Mouse (Mus musculus) CD4-positive, CD25-positive, alpha-beta regulatory T cell, adult 4 months (primary cell): Measurements from ENCODE around the gene Ank2. TPM values are rescaled to one million over a fixed set of nuclear protein-coding genes. Genes with fewer than 3 reads are reported as not detected.

Experiments
- ATAC-seq: one replicate; pipeline ENCODE4 v1.8.0; 2017
- polyA plus RNA-seq, 2 experiments: library from polyadenylated mRNA; unstranded; fragments of 100-300 nt; shearing (Covaris generic); gene quantifications; one replicate each; pipeline ENCODE4 v1.2.1; 2017

The Ank2 gene
- polyA plus RNA-seq, 2 experiments from 2014 or later = 0.23 to 0.32 TPM

DNA sequence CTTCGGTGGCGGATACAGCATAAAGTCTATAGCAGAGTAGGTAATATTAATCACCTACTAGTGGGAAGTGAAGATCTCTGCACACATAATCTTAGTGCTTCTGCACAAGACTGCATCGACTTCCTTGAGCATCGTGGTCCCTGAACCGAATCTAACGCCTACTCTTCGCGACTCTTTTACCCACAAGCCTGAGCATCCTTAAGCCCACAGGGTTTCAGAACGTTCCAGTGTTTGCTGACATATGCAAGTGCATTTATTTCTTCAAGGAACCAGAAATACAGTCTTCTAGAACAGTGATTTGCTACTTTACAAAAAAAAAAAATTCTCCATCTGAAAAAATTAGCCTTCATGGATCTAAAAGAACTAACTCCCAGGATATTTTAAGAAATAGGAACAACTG is 527.6 kb downstream of the Ank2 start:
- ATAC-seq = no peak

DNA sequence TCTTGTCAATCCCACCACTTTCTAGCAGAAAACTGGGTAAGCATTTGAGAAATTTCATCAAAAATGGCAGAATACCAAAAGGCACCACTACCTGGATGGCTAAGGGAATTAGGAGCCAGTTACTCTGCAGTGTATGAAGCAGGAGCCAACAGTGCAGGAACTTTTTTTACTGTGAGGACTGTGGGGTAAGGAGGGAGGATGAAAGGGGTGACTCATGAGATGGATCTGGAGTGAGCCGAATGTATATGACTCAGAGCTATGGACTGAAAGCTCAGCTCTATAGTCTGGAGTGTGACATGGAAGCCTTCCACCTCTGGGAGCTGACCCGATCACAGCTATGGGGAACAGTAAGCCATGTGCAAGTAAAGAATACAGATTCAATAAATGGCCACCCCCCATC is 530.4 kb downstream of the Ank2 start:
- no peak for ATAC-seq

DNA sequence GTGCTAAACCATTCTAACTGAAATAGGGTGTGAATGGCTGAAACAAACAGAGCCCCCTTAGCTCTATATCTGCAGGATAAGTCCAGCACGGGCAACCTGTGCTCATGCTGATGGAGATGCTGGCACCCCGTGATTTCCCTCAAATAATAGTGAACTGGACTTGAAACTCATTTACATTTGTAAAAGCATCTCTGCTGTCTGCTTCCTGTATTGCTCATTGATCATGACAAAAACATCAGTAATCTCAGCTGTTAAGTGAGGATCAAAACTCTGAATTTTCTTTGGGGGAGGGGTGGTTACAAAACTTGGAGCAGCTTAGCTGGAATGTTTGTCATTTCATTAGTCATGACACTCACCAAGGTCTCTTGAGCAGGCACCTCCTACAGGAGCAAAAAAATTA is 533.4 kb downstream of the Ank2 start:
- ATAC-seq = no peak

DNA sequence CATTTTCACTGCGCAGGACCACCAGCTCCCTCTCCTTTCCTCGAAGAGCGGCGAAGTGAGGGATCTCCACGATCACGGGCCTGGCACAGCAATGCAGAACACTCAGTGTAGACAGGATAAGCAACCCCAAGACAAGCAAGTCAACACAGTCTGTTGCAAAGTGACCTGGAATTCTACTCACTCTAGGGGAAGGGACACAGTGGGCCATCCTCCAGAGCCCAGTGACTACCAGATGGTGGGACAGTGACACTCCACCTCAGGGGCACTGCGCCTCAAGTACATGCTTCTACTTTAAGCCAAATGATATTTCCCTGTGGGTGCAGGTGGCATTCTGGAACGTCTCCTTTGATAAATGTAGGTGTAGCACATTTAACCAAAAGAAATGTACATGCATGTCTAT is 536.8 kb downstream of the Ank2 start:
- no peak for ATAC-seq

DNA sequence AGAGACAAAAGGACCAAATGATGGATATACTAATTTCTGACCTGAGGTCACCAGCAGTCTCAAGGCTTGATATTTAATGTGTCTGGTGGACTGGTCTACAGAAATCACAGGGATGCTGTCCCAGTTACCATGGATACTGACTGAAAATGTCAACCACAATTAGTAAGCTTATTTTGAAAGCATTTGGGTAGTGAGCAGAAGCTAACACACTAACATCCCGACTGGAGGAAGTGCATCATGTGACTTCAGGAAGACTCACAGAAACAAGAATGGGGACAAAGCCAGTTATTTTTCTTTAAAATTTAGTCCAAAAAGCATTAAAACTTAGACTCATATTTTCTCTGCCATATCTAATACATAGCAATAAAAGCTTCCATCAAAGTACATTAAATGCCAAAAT is 546.5 kb downstream of the Ank2 start:
- ATAC-seq = no peak

DNA sequence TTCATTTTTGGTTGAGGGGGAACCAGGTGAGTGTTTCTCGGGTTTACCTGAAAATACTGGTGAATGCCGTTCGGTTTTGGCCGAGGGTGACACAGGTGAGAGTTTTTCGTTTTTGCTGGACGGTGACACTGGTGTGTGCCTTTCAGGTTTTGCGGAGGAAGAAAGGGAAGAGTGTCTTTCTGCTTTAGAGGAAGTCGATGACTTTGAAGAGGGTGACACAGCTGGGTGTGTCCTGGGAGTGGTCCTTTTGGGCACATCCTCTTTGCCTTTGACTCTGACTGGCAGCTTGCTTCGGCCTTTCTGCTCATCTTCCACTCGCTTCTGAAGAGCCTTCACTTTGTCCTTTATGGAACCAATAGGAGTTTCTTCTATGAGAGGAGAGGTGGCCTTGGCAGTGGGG is 552.6 kb downstream of the Ank2 start:
- no peak for ATAC-seq

DNA sequence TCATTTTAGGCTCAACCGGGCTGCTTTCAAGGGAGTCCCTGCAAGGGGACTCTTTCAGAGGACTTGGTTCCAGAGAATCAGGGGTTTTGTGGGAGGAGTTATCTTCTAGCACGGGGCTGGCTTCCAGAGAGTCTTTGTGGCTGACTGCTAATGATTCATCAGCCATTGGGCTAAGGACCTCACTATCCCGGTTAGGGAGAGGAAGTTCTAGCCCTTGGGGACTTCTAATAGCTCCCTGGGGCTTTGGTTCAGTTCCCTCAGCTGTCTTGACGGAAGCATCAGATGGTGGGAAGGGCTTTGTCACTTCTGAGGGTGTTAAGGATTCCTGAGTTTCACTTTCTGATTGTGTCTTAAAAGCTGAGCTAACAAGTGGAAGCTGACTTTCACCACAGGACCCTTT is 554.3 kb downstream of the Ank2 start:
- ATAC-seq = no peak

DNA sequence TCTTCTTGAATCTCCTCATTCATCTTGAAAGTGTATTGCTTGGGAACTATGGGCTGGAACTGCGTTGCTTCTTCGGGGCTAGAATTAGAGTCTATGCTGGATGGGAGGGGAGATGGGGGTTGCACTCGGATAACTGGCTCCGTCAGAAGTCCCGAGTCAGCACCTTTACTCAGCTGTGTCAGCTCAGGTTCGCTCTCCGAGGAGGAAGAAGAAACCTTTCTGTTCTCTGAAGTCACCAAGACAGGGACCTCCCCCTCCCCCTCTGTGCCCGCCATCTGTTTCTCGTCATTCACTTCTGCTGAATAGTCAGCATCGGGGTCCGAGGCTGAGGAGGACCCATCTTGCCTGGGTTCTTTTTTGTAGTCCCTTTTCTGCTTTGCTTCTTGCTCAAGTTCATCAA is 555.1 kb downstream of the Ank2 start:
- no peak for ATAC-seq

DNA sequence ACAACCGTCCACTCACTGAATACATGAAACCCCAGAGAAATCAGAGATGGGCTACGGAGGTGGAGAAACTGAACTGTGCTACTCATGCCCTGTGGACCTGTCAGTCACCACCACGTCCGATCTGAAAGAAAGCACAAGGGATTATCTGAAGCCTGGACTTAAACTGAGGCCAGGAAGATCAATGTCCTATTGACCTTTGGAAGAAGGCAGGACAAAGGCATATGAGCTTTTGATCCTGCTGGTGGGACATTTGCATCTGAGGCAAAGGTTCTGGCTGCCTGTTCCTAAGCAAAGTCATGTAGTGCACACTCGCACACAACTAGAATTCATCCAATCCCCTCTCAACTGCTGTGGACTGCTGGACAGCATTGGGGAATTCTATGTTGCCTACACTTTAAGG is 558.7 kb downstream of the Ank2 start:
- ATAC-seq = no peak

DNA sequence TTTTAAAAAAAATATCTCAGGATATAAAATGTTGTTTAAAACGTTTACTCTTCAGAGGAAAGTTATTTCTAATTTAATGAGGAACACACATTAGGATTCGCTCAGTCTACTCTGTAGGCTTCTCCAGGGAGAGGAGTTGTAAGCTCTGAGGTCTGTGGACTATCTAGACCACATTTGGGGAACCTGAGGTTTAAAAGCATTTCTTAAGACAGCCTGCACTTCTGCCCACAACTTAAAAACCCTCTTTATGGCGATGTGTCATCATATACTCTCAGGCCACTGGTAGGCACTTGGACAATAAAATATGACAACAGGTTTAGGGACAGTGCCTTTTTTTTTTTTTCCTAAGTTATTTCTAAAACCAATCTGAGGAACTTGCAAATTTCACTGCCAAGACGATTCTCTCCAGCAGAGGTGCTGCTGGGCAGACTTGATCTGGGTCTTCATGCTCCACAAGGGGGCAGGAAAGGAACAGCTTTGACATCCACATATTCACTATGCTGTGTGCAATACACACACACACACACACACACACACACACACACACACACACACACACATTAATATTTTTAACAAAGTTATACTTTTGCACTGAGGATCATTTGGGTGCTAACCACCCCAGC is 567.2 kb downstream of the Ank2 start:
- no peak for ATAC-seq

DNA sequence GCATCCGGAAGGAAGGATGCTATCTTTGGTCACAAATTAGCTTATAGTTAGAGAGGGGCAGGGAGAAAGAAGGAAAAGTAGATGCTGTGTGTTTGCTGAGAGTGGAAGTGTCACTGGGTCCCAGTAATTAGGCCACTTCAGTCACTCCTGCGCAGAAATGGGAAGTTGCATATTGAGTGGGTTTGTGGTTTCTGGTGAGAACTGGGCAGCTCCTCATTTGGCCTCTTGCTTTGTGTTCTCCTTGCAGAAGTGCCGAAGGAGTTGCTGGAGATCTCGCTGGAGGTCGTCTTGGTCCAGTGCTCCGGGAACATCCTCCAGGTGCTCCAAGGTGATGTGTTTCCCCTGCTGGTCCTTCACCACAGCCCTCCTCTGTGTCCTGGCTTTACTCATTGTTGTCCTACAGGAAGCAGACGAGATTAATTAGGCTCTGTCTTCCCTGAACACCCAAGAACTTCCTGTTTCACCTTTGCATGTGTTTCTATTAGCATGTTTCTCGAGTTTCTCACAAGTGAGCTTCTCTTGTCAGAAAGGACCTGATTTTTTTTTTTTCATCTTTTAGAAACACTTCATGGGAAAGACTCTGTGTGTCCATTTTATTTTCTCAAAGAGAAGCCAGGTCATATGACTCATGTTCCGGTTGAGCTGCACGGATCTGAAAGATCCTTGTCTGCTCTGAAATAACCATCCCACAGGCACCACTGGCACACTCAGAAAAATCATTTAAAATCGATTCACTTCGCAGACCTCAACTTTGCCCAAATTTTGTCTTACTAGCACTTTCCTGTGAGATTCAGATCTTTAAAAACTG is 575.4 kb downstream of the Ank2 start:
- no peak for ATAC-seq

DNA sequence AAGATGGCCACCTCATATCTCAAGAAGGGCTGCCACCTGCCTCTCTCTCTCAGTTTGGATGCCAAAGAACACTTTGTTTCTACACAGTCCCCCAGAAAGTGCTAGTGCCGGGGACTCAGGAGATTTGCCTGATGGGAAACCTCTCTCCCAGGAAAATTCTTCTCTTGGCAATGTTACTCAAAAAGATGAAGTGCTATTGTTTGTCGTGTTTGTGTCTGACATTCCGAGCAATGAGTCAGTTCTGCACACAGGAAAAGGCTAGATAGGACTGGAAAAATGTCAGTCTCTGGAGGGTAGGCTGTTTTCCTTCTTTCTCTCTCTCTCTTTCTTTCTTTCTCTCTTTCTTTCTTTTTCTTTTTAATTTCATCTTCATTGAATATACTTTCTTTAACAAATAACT is 577.2 kb downstream of the Ank2 start:
- ATAC-seq = no peak

DNA sequence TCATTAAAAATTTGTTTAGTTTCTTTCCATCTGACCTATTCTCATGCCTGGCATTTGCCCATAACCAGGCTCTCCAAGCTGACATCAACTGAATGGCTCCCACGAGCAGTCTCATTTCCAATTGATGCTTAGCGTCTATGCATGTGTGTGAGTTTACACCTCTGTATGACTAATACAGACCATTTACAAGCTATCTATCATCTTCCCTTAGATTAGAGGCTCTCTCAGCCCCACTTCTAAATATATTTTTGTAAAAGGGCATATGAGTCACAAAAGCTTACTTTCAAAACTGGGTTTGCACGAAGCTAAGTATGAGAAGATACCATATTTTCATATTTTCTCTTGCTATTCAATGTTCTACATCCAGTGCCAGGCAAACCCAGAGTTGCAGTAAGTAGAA is 578.9 kb downstream of the Ank2 start:
- peak; percentile 39 for ATAC-seq

DNA sequence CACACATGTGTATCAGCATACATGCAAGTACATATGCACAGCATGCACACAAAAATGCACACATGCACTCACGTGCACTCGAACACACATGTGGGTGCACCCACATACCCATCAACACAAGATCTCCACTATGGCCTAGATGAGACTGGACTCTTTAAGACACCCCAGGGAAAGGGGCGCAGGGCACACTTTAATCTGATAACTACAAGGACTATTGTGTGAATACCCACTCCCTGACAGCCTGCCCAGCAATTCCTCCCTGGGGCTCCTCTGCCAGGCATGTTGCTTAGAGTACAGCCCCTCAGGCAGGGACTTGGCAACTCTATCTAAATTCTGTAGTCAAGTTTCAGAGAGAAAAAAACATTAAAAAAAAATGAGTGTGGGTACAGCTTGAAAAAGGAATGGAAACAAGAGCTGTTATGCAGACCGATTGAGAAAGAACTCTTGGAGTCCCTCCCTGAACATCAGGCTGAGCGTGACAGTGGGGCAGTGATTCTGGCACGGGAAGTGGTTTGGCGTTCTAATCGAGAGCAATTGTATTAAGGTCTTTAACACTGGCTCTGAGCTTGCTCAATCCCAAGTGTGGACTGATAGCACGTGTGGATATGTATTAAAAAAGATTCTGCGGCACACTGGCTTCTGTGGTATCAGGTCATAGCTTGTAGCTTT is 580.2 kb downstream of the Ank2 start:
- no peak for ATAC-seq

DNA sequence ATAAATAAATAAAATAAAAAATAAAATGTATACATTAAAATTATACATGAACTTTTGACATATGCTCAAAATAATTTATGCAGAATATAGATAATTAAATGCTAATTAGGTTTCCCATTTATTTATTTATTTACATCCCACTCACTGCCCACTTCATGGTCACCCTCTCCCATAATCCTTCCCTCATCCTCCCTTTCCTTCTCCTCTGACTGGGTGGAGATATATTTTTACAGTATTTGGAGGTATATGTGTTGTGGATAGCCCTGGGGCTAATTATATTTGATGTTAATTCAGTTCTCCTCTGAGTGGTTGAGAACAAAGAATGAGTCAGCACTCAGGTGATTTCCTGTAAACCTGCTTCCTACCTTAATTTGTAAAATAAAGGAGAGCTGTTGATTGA is 582.8 kb downstream of the Ank2 start:
- no peak for ATAC-seq

DNA sequence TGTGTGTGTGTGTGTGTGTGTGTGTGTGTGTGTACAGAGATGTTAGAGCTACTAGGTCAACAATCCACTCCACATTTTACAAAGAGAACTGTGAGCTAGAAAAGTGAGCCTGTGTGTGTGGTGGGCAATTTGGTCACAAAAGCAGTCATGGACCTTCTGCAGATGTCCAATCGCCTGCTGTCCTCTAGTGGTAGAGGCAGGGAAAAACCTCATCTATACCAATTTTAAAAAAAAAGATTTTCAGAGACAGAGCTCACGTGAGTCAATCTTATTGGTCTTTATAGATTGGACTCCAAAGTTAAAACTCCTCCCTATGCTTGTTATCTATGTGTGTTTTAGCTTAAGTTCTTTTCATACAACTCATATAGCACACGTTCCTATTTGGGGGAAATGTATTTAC is 595.6 kb downstream of the Ank2 start:
- peak; percentile 85 for ATAC-seq

DNA sequence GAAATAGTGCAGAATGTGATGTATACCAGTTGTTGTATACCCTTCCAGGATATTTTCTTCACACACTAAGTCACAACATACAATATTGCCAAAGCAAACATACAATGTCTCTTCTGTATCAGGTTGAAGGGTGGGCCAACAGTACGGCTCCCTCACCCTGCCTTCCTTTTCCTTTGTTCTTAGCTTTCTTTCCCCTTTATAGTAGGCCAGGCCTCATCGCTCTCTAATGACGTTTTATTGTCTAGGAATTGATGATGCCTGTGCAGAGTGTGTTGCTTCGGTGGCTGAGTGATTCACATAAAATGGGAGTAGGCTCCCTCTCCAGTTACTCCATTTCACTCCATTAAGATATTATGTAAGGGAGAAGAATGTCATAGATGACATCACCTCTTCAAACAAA is 612.5 kb downstream of the Ank2 start:
- ATAC-seq = no peak

DNA sequence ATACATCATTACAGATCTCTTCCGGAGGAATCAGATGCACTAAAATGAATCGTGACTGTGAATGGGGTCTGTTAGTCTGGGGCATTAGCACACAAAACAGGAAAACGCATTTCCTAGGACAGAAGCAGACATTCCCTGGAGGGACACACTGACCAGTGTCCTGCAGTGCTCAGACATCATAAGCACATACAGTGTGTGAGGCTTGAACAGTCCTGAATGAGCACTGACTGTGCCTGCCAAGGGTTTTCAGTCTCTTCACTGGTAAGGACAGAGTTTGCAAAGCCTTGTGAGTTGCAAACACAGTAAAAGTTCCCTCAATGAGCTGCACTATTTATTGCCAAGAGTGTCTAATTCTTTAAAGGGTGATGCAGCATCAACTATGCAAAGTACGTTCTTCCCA is 613.1 kb downstream of the Ank2 start:
- no peak for ATAC-seq

DNA sequence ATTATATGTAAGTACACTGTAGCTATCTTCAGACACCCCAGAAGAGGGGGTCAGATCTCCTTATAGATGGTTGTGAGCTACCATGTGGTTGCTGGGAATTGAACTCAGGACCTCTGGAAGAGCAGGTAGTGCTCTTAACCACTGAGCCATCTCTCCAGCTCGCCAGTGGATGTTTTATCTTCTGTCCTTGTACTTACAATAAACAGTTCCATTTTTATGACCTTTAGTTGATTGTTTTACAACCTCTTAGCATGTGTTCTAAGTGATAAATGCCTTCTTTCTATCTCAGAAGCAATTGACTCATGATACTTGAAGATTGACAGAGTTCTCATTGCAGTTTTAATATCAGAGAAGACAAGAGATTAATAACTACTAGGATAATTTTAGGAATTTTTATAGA is 620.9 kb downstream of the Ank2 start:
- ATAC-seq = no peak

Other genes starting within 250 kb of the Ank2 start
- gene Larp7, start 54.0 kb upstream of the Ank2 start, polyA plus RNA-seq = 10 to 100 TPM; 60.5 to 63.4 TPM
- 1 to 10 TPM; 3.7 to 6.0 TPM for gene Zgrf1, start 54.1 kb upstream of the Ank2 start, polyA plus RNA-seq
- not detected for gene Neurog2, start 133.8 kb upstream of the Ank2 start, polyA plus RNA-seq